Mouse (Mus musculus): ENCODE data around the gene Npy4r. TPM values are rescaled to one million over a fixed set of nuclear protein-coding genes. Genes with fewer than 3 reads are reported as not detected.
A peak's percentile ranks its signal among the peaks of the same experiment; 100 is the strongest.

Npy4r gene
- polyA plus RNA-seq, 1 experiment = 0.14 TPM

DNA sequence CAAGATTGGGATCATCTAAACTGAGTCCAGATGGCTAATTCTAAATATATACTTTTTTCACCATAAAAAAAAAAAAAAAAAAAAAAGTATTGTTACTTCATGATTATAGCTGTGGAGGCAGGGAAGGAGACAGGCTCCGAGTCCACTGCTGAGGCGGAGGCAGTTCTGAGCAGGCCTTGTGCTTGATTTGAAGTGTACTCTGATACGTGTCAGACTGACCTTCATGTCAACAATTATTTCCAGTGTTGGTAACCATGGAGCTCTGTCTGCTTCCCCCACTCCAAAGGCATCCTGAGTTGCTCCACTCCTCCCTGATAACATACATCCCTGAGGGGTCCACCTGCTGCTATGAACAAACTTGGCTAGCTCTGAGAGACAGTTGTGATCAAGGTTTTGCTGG is 18.8 kb upstream of the Npy4r start:
- Histone ChIP-seq H3K4me1 (ENCODE audit: control insufficient read depth, insufficient read depth, low read length) (no peaks in the 10 kb centered on the region), H3K4me3 (replicated peaks; ENCODE audit: extremely low read depth, low read depth, low read length) (no peak overlapping the region)
- TF ChIP-seq CTCF (IDR thresholded peaks at IDR 0.05; ENCODE audit: insufficient read depth, low read length) (no peak), POLR2A (IDR thresholded peaks at IDR 0.05; ENCODE audit: borderline replicate concordance, extremely low read depth, low read depth, low read length) (no peak)
- DNase-seq = no peak
- WGBS = 72% methylated on average over 3 of the region's 3 CpGs

DNA sequence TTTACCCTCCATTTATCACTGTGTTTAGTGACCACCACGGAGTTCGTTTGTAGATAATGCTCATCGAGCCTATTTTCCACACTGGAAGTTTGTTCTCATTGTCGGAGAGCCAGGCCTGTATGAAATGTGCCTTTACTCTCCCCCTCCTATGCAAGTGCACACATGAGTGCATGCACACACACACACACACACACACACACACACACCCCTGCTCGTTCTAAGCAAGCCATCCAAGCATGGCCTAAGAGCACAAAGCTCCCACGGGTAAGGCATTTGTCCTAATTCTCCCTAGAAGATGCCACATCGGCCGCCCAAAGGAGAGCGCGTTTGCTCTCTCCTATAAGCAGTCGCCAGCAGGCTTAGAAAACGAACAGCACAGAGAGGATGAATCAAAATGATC is 3.5 kb upstream of the Npy4r start:
- Histone ChIP-seq H3K4me1 (ENCODE audit: control insufficient read depth, insufficient read depth, low read length) (no peaks in the 10 kb centered on the region), H3K4me3 (replicated peaks; ENCODE audit: extremely low read depth, low read depth, low read length) (no peak overlapping the region)
- TF ChIP-seq POLR2A (IDR thresholded peaks at IDR 0.05; ENCODE audit: borderline replicate concordance, extremely low read depth, low read depth, low read length) (no peak), CTCF (IDR thresholded peaks at IDR 0.05; ENCODE audit: insufficient read depth, low read length) (no peak)
- 74% methylated on average over 12 of the region's 12 CpGs for WGBS
- DNase-seq = no peak

DNA sequence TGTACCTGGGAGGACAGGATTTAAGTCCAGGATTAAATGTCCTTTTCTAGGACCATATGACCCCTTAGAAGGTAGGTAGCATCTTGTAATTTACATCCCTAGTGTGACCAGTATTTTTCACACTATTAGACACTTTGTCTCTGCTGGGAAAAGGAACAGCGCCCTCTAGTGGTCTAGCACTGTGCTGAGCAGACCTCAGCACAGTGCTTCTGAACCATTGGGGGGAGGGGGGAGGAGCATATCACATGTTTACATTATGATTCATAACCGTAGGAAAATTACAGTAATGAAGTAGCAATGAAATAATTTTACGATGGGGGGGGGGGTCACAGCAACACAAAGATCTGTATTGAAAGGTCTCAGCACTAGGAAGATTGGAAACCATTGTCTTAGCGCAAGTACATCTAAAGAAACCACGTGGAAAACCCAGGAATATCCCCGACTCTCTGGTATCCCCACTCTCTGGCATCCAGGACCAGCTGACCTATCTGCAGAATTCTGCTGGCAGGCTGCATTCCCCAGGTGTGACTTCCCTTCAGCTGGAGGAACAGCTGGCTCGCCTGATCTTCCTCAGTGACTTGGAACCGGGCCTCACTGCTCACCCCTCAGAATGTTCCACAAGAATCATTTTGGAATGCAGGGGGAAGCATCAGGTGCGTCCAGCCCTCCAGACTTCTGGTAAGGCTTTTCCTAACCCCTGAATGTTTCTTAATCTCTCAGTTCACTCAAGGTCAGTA is 2.5 kb upstream of the Npy4r start:
- 47% methylated on average over 9 of the region's 9 CpGs for WGBS
- H3K4me3 ChIP-seq (replicated peaks; ENCODE audit: extremely low read depth, low read depth, low read length) = no peak overlapping the region
- DNase-seq = peak; percentile 25
- no peaks in the 10 kb centered on the region for H3K4me1 ChIP-seq (ENCODE audit: control insufficient read depth, insufficient read depth, low read length)
- no peak for TF ChIP-seq POLR2A (IDR thresholded peaks at IDR 0.05; ENCODE audit: borderline replicate concordance, extremely low read depth, low read depth, low read length)
- peak; percentile 63 for TF ChIP-seq CTCF (IDR thresholded peaks at IDR 0.05; ENCODE audit: insufficient read depth, low read length)

DNA sequence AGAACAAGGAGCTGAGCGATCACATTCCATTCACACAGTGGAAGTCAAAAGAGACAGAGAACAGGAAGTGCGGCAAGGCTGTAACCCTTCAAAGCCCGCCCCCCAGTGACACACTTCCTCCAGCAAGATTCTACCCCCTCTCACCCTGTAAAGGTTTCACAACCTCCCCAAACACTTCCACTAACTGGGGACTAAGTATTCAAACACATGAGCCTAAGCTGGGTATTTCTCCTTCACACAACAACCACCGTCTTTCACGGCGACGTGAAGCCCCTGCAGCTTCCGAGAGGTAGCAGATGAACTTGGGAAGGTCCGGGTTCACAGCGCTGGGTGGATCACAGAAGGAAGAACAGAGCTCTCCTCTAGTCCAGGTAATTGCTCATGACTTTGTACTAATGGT is 9.4 kb downstream of the Npy4r start:
- WGBS = 89% methylated on average over 10 of the region's 10 CpGs
- H3K4me3 ChIP-seq (replicated peaks; ENCODE audit: extremely low read depth, low read depth, low read length) = no peak overlapping the region
- no peaks in the 10 kb centered on the region for H3K4me1 ChIP-seq (ENCODE audit: control insufficient read depth, insufficient read depth, low read length)
- no peak for TF ChIP-seq CTCF (IDR thresholded peaks at IDR 0.05; ENCODE audit: insufficient read depth, low read length)
- TF ChIP-seq POLR2A (IDR thresholded peaks at IDR 0.05; ENCODE audit: borderline replicate concordance, extremely low read depth, low read depth, low read length) = no peak
- no peak for DNase-seq

DNA sequence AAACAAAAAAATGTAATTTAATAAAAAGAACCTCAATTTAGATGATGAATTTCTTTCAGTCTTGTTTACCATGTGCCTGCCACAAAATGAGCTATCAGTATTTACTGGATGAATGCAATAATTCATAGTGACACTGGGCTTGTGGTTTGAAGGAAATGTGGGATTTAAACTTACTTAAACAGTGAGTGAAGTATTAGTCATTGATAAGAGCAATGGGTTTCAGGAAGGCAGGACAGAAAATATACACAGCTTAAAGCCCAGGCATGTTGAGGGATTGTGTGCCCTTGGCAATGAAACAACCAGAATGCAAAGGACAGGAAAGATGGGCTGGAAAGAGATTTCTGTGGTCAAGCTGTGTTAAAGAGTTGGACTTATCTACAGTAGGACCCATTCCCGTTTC is 10.0 kb downstream of the Npy4r start:
- TF ChIP-seq POLR2A (IDR thresholded peaks at IDR 0.05; ENCODE audit: borderline replicate concordance, extremely low read depth, low read depth, low read length) (no peak), CTCF (IDR thresholded peaks at IDR 0.05; ENCODE audit: insufficient read depth, low read length) (no peak)
- WGBS = 63% methylated on average over 1 of the region's 1 CpGs
- H3K4me1 ChIP-seq (ENCODE audit: control insufficient read depth, insufficient read depth, low read length) = no peaks in the 10 kb centered on the region

DNA sequence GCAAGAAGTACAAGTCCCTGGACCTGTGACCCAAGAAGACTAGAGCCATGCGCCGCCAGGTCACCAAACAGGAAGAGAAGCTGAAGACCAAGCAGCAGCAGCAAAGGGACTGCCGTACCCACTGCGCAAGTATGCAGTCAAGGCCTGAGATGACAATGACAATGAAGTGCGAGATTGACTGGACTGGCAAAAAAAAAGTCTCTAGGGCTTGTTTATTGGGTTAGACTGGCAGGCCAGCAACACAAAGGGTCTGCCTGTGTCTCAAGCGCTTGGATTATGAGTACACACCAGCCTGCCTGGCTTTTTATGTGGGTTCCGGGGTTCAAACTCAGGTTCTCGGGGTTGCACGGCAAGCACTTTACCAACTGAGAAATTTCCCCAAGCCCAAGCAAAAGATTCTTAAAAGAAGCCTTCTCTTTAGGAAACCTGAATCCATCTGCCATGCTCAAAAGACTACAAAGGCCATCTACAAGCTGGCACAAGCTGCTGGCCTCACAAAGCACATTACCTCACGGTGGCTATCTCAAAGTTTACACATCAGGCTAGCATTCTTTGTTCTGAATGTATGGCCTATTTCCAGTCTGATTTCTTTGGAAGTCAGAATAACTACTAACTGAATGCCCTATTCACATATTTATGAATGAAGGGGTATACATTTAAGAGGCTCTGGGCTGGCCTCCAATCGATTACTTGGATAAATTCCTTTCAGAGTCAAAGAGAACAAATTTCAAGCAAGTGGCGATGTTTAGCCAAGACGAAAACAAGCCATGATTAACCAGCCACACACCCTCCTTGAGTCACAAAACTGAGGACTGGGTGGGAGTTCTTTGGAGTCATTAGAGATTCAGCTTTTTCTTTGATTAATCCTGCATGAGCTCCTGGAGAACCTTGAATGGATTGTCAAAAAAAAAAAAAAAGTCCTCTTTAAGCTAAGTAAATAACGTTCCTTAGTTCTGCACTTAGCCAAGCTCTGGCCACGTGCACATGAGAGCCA is 12.3 kb downstream of the Npy4r start:
- Histone ChIP-seq H3K4me1 (ENCODE audit: control insufficient read depth, insufficient read depth, low read length) (no peaks in the 10 kb centered on the region), H3K4me3 (replicated peaks; ENCODE audit: extremely low read depth, low read depth, low read length) (no peak overlapping the region)
- no peak for DNase-seq
- TF ChIP-seq POLR2A (IDR thresholded peaks at IDR 0.05; ENCODE audit: borderline replicate concordance, extremely low read depth, low read depth, low read length) = no peak
- TF ChIP-seq CTCF (IDR thresholded peaks at IDR 0.05; ENCODE audit: insufficient read depth, low read length) = no peak
- WGBS = 77% methylated on average over 15 of the region's 15 CpGs

More for the DNA sequence above, 10.0 kb downstream of the Npy4r start:
- DNase-seq = no peak
- no peak overlapping the region for H3K4me3 ChIP-seq (replicated peaks; ENCODE audit: extremely low read depth, low read depth, low read length)

DNA sequence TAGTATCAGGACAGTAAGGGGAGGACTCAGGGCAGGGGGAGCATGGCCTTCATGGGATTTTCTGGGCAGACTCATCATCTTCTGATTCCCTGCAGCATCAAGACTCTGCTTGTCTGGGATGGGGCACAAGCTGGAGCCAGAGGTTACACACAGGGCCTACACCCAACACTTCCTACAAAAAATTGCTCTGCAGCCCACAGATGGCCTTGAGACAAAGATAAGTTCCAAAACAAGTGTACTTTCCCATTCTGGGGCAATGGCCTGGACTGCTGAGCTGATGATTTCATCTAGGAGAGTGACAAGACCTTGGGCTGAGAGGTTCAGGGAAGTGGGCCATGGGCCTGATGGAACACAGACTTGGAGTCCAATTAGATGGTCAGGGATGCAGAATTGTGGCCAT is 16.9 kb downstream of the Npy4r start:
- no peak for DNase-seq
- H3K4me3 ChIP-seq (replicated peaks; ENCODE audit: extremely low read depth, low read depth, low read length) = no peak overlapping the region
- H3K4me1 ChIP-seq (ENCODE audit: control insufficient read depth, insufficient read depth, low read length) = no peaks in the 10 kb centered on the region
- no peak for TF ChIP-seq POLR2A (IDR thresholded peaks at IDR 0.05; ENCODE audit: borderline replicate concordance, extremely low read depth, low read depth, low read length)
- TF ChIP-seq CTCF (IDR thresholded peaks at IDR 0.05; ENCODE audit: insufficient read depth, low read length) = no peak

DNA sequence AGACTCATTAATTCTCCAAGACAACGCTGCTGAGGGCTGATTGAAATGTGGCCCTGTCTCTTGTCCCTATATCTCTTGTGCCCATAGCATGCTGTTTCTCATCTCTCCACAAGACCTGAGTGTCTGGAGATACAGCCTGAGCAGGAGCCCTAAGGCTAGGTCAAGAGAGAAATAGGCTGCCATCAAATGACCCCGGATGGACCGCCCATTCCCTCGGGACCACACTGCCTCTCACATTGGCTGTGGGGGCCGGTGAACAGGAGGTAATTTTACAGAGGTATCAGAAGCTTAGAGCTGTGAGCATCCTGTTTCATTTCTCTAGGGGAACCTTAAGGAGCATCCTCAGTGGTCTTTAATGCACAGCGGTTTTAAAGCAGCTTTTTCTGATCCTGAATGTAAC is 21.1 kb downstream of the Npy4r start:
- DNase-seq = no peak
- H3K4me3 ChIP-seq (replicated peaks; ENCODE audit: extremely low read depth, low read depth, low read length) = no peak overlapping the region
- 65% methylated on average over 6 of the region's 6 CpGs for WGBS
- no peak for TF ChIP-seq POLR2A (IDR thresholded peaks at IDR 0.05; ENCODE audit: borderline replicate concordance, extremely low read depth, low read depth, low read length)
- H3K4me1 ChIP-seq (ENCODE audit: control insufficient read depth, insufficient read depth, low read length) = no peaks in the 10 kb centered on the region

DNA sequence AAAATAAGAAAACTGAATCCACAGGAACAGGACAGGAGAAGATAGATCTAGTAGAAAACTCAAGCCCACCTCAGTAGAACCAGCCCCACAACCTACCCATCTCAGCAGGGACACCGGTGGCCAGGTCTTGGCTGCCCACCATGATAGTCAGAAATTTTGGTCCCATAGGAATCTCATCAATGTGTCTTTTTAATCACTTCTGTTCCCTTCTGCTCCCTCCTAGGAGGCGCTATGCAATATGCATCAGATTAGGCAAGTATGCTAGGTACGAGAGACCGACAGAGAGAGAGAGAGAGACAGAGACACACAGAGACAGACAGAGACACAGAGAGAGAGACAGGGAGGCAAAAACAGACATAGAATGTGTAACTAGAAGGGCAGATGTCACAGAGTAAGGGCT is 30.6 kb downstream of the Npy4r start:
- WGBS = 93% methylated on average over 4 of the region's 4 CpGs
- H3K4me1 ChIP-seq (ENCODE audit: control insufficient read depth, insufficient read depth, low read length) = no peaks in the 10 kb centered on the region
- no peak for DNase-seq

More for the DNA sequence above, 30.6 kb downstream of the Npy4r start:
- H3K4me3 ChIP-seq (replicated peaks; ENCODE audit: extremely low read depth, low read depth, low read length) = no peak overlapping the region
- no peak for TF ChIP-seq POLR2A (IDR thresholded peaks at IDR 0.05; ENCODE audit: borderline replicate concordance, extremely low read depth, low read depth, low read length)
- no peak for TF ChIP-seq CTCF (IDR thresholded peaks at IDR 0.05; ENCODE audit: insufficient read depth, low read length)
